Mouse (Mus musculus) forebrain, embryonic 11.5 days (tissue): Measurements from ENCODE around the gene Rap2a. TPM values are rescaled to one million over a fixed set of nuclear protein-coding genes. Genes with fewer than 3 reads are reported as not detected.

Experiments
- ATAC-seq: fragments of 200-750 bp; cut with Nextera tagmentation; replicated peaks from 2 replicates; pipeline ENCODE4 v1.8.0; 2017; ENCODE audit warnings: moderate TSS enrichment; ENCODE audit not compliant: low FRiP score
- DNase-seq: peaks from one replicate; pipeline ENCODE4 v3.0.0-alpha.2; 2017; ENCODE audit warnings: low spot score
- H3K27ac ChIP-seq: fragments of 300-500 bp; sonication (generic); 2 replicates; pipeline ENCODE4 v1.5.1; 2014; ENCODE audit warnings: low read depth, low read length
- H3K27me3 ChIP-seq: fragments of 300-500 bp; sonication (generic); 2 replicates; pipeline ENCODE4 v1.6.1; 2014; ENCODE audit warnings: mild to moderate bottlenecking, low read length, mixed read lengths; ENCODE audit not compliant: control insufficient read depth, insufficient read depth
- H3K36me3 ChIP-seq: fragments of 300-500 bp; sonication (generic); 2 replicates; pipeline ENCODE4 v1.6.1; 2014; ENCODE audit warnings: mild to moderate bottlenecking, low read length, moderate library complexity, mixed read lengths; ENCODE audit not compliant: control insufficient read depth, insufficient read depth
- H3K4me1 ChIP-seq: fragments of 300-500 bp; sonication (generic); replicated peaks from 2 replicates; pipeline ENCODE4 v1.6.1; 2014; ENCODE audit warnings: low read length, mixed read lengths; ENCODE audit not compliant: control insufficient read depth, insufficient read depth
- H3K4me2 ChIP-seq: fragments of 300-500 bp; sonication (generic); 2 replicates; pipeline ENCODE4 v1.6.1; 2014; ENCODE audit warnings: low read depth, mild to moderate bottlenecking, low read length, moderate library complexity, mixed read lengths; ENCODE audit not compliant: severe bottlenecking
- H3K4me3 ChIP-seq: fragments of 300-500 bp; sonication (generic); 2 replicates; pipeline ENCODE4 v1.5.1; 2014; ENCODE audit warnings: low read depth, low read length
- H3K9ac ChIP-seq: fragments of 300-500 bp; sonication (generic); 2 replicates; pipeline ENCODE4 v1.6.1; 2014; ENCODE audit warnings: low read length
- H3K9me3 ChIP-seq: fragments of 300-500 bp; sonication (generic); 2 replicates; pipeline ENCODE4 v1.6.1; 2016; ENCODE audit warnings: low read length, mixed read lengths; ENCODE audit not compliant: control insufficient read depth
- WGBS: fragments of 180-500 bp; shearing (Covaris S2); extraction: QIAGEN DNeasy Blood & Tissue Kit; methylation state at CpG from one replicate; pipeline ENCODE4 v1.1.7; 2014; 5-methylcytosine and 5-hydroxymethylcytosine counted together
- polyA plus RNA-seq: library from polyadenylated mRNA; unstranded; fragments of >200 nt; fragmentation: Nextera tagmentation; extraction: Ambion mirVana; gene quantifications from 2 replicates; pipeline ENCODE4 v1.2.1, GENCODE M21; 2014

Gene Rap2a
- polyA plus RNA-seq, 1 experiment from 2014 or later = 21.7 TPM

GRCm38 (mm10) chr14:120480927-120481326, 2.7 kb downstream of the Rap2a start:
- H3K4me2 ChIP-seq = no peak overlapping the region

DNA sequence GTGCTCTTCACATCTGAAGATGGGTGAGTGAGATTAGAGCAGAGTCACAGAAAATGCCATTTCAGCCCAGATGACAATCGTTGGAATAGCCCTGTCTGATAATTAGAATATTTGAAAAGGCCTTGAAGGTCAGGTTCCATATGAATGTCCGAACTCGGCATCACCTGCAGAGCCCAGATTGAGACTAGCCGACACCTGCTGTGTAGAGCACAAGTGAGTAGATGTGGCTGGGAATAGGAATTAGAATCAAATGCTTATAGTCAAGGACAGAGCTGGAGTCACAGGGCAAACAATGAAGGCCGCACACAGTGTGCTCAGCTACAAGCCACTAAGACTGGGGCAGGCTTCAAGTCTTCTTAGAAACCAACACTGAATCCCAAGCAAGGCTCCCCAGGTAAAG, 6.3 kb downstream of the Rap2a start:
- Histone ChIP-seq H3K27me3 (no peaks in the 10 kb centered on the region), H3K4me1 (no peaks in the 10 kb centered on the region; the same call in 1 of the 2 replicates), H3K27ac (no peak overlapping the region), H3K4me3 (no peak overlapping the region), H3K36me3 (no peaks in the 10 kb centered on the region), H3K9me3 (no peaks in the 10 kb centered on the region), H3K9ac (no peak overlapping the region), H3K4me2 (no peak overlapping the region)
- ATAC-seq (no peak), DNase-seq (no peak)
- WGBS = 81% methylated on average over 5 of the region's 5 CpGs

More at GRCm38 (mm10) chr14:120480927-120481326, 2.7 kb downstream of the Rap2a start:
- Histone ChIP-seq H3K36me3 (no peaks in the 10 kb centered on the region), H3K9me3 (no peaks in the 10 kb centered on the region), H3K4me1 (no peaks in the 10 kb centered on the region; the same call in 1 of the 2 replicates), H3K27ac (no peak overlapping the region), H3K9ac (no peak overlapping the region), H3K4me3 (no peak overlapping the region), H3K27me3 (no peaks in the 10 kb centered on the region)
- no peak for ATAC-seq
- DNase-seq = no peak
- WGBS = 93% methylated on average over 4 of the region's 4 CpGs

DNA sequence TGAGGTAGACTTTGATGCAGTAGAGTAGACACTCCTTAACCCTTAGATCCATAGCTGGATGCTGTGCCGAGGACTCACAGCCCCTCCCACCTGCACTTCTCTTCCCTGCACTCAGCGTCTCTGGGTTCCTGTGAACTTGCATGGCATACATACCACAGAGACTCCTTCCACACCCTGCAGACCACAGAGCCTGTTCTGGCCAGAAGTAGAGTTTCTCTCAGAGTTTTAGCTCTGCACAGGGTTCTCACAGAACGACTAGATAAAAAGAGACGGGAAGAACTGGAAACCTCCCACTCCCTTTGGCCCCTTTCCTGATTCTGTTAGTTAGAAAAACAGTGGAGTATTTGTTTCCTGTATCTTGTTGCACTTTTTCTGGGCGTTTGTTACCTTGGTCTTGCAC, 18.0 kb downstream of the Rap2a start:
- WGBS = 77% methylated on average over 5 of the region's 5 CpGs
- DNase-seq = no peak

DNA sequence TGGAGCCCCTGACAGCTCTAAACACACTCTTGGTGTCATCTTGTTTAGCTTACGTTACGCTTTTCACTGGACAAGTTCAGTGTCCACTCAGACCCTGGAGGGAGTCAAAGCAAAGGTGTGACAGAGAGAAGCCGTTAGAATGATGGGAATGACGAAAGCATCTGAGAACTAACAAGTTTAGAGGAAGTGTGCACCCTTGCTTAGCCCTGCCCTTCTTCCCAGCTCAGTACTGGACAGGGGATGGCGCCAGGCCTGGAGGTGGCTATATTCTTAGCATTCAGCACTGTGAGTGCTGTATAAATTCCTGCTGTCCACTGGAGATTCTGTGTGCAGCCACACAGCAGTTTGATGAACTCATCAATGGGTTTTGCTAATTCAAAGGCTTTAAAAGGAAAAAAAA, 18.6 kb downstream of the Rap2a start:
- no peak overlapping the region for H3K4me2 ChIP-seq
- no peaks in the 10 kb centered on the region for H3K27me3 ChIP-seq
- ATAC-seq (no peak), DNase-seq (no peak)
- no peaks in the 10 kb centered on the region for H3K36me3 ChIP-seq
- WGBS = 85% methylated on average over 5 of the region's 5 CpGs
- no peak overlapping the region for H3K9ac ChIP-seq
- no peak overlapping the region for H3K4me3 ChIP-seq
- H3K4me1 ChIP-seq = no peaks in the 10 kb centered on the region
- H3K9me3 ChIP-seq = no peaks in the 10 kb centered on the region
- H3K27ac ChIP-seq = no peak overlapping the region

More for the DNA sequence above, 18.0 kb downstream of the Rap2a start:
- Histone ChIP-seq H3K4me2 (no peak overlapping the region), H3K36me3 (no peaks in the 10 kb centered on the region), H3K4me1 (no peaks in the 10 kb centered on the region), H3K27ac (no peak overlapping the region), H3K27me3 (no peaks in the 10 kb centered on the region), H3K9ac (no peak overlapping the region), H3K9me3 (no peaks in the 10 kb centered on the region), H3K4me3 (no peak overlapping the region)
- no peak for ATAC-seq

- H3K4me3 ChIP-seq = no peak overlapping the region
- H3K27ac ChIP-seq = no peak overlapping the region
- no peaks in the 10 kb centered on the region for H3K4me1 ChIP-seq
- DNase-seq = no peak
- H3K27me3 ChIP-seq = no peaks in the 10 kb centered on the region
- H3K4me2 ChIP-seq = no peak overlapping the region
- H3K36me3 ChIP-seq = no peaks in the 10 kb centered on the region
- ATAC-seq = no peak
- H3K9me3 ChIP-seq = no peaks in the 10 kb centered on the region
- H3K9ac ChIP-seq = no peak overlapping the region
- WGBS = 95% methylated on average over 10 of the region's 10 CpGs
Measured at GRCm38 (mm10) chr14:120499096-120499495, 20.9 kb downstream of the Rap2a start.

DNA sequence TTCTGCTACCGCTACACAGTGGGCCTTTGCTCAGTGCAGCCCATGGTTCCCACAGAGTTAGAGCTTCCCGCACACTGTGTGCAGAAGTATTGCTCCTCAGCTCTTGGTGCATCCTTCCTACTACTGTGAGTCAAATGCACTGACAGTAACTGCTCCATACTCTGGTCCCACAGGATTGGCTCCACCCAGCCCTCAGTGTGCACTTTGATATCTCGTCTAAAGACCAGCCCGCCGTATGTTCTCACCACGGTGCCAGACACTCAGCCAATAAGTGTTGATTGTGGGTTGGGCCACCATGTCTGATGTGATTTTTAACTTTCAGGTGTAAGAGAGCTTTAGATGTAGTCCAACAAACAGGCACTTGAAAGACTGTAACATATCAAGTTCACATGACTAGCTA, 21.4 kb downstream of the Rap2a start:
- no peaks in the 10 kb centered on the region for H3K27me3 ChIP-seq
- H3K4me1 ChIP-seq = no peaks in the 10 kb centered on the region
- no peak overlapping the region for H3K9ac ChIP-seq
- ATAC-seq = no peak
- H3K27ac ChIP-seq = no peak overlapping the region
- H3K36me3 ChIP-seq = no peaks in the 10 kb centered on the region
- no peaks in the 10 kb centered on the region for H3K9me3 ChIP-seq
- H3K4me2 ChIP-seq = no peak overlapping the region
- DNase-seq = no peak
- H3K4me3 ChIP-seq = no peak overlapping the region
- WGBS = 98% methylated on average over 6 of the region's 6 CpGs

- H3K27me3 ChIP-seq = no peaks in the 10 kb centered on the region
- H3K9ac ChIP-seq = no peak overlapping the region
- ATAC-seq (no peak), DNase-seq (no peak)
- H3K4me3 ChIP-seq = no peak overlapping the region
- no peak overlapping the region for H3K27ac ChIP-seq
- H3K4me1 ChIP-seq = no peaks in the 10 kb centered on the region
- H3K36me3 ChIP-seq = no peaks in the 10 kb centered on the region
- H3K9me3 ChIP-seq = no peaks in the 10 kb centered on the region
- WGBS = 88% methylated on average over 12 of the region's 12 CpGs
- H3K4me2 ChIP-seq = no peak overlapping the region
Measured at GRCm38 (mm10) chr14:120500021-120500560, 21.8 kb downstream of the Rap2a start.

GRCm38 (mm10) chr14:120500791-120501190, 22.5 kb downstream of the Rap2a start:
- Histone ChIP-seq H3K4me3 (no peak overlapping the region), H3K27me3 (no peaks in the 10 kb centered on the region), H3K9ac (no peak overlapping the region), H3K9me3 (no peaks in the 10 kb centered on the region), H3K4me2 (no peak overlapping the region), H3K27ac (no peak overlapping the region), H3K36me3 (no peaks in the 10 kb centered on the region), H3K4me1 (no peaks in the 10 kb centered on the region)
- 96% methylated on average over 5 of the region's 5 CpGs for WGBS
- ATAC-seq (no peak), DNase-seq (no peak)

DNA sequence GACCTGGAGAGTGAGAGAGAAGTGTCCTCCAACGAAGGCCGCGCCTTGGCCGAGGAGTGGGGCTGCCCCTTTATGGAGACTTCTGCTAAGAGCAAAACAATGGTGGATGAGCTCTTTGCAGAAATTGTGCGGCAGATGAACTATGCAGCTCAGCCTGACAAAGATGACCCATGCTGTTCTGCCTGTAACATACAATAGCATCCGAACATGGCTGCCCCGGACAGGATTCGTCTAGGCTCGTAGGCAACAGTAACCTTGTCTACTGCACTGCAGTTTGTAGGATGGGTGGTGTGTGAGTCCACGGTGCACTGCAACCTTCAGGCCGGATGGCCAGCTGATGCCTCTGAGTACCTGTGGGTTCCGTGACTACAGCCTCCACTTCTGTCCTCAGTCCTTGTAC, 25.4 kb downstream of the Rap2a start:
- ATAC-seq (no peak), DNase-seq (peak; percentile 48)
- Histone ChIP-seq H3K9ac (no peak overlapping the region), H3K27ac (no peak overlapping the region), H3K4me2 (no peak overlapping the region), H3K36me3 (no peaks in the 10 kb centered on the region), H3K9me3 (no peaks in the 10 kb centered on the region), H3K4me1 (no peaks in the 10 kb centered on the region), H3K27me3 (no peaks in the 10 kb centered on the region), H3K4me3 (no peak overlapping the region)
- WGBS = 95% methylated on average over 12 of the region's 12 CpGs
